ENCODE assay signal across 18 mouse cellular contexts in the genomic region with DNA sequence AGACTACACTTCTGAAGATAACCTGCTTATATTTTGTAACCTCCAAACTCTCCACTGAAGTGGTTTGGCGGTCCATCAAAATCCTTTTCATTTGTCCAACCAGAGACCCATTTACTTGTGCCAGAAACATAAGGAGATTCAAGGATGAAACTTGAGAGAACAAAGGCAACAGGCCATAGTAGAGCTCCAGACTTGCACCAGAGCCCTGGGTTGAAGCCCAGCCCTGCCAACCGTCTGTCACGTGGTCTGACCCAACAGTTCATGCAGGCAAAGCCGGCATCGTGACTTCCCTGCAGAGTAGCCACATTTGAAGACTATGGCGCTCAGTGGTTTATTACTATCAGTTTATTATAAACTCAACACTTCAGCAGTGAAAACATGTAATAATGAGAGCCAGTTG. TPM values are rescaled to one million over a fixed set of nuclear protein-coding genes. Genes with fewer than 3 reads are reported as not detected.
A peak's percentile ranks its signal among the peaks of the same experiment; 100 is the strongest.
DNase-seq lines count a peak whose midpoint lies in the region; ATAC-seq and TF ChIP-seq lines count a peak whose summit lies in the region.
"Had no signal": no experiment of that assay in that cellular context is flagged by ENCODE, and none has a peak within 500 bp of the region (broad histone marks: within the 10 kb centered on the region; RNA-seq: fewer than 3 reads in every experiment).

No protein-coding gene starts in this region.

- peak; percentile 26 to 58 for DNase-seq in cerebellum, postnatal 14 days
- DNase-seq in cerebellum, adult 9-11 months: no peak
- DNase-seq in heart, embryonic 10.5 days (ENCODE audit: low spot score): no peak
- DNase-seq in lung, postnatal 36 days: peak; percentile 30
- no peak for DNase-seq in lung, adult 2 months
- no peak for DNase-seq in thymus, postnatal 25 days
- DNase-seq: forebrain, postnatal 0 days; kidney, adult 11 months; layer of hippocampus, postnatal 36 days; liver, embryonic 13.5 days had no signal

- H3K36me3 ChIP-seq in heart, embryonic 13.5 days: no peaks in the 10 kb centered on the region
- no peaks in the 10 kb centered on the region for H3K36me3 ChIP-seq in heart, embryonic 10.5 days
- H3K36me3 ChIP-seq: embryonic facial prominence, embryonic 13.5 days; liver, embryonic 13.5 days had no signal

- no peak for TF ChIP-seq POLR2A in lung, adult 2 months (IDR thresholded peaks at IDR 0.05; ENCODE audit: borderline replicate concordance, extremely low read depth, low read depth, low read length)

- H3K9me3 ChIP-seq in heart, embryonic 13.5 days: no peaks in the 10 kb centered on the region
- H3K9me3 ChIP-seq in heart, embryonic 10.5 days: no peaks in the 10 kb centered on the region
- H3K9me3 ChIP-seq: embryonic facial prominence, embryonic 13.5 days; liver, embryonic 13.5 days had no signal

- no peaks in the 10 kb centered on the region for H3K27me3 ChIP-seq in heart, embryonic 13.5 days (replicated peaks)
- H3K27me3 ChIP-seq in heart, embryonic 10.5 days (ENCODE audit: insufficient read depth, poor library complexity, severe bottlenecking): no peaks in the 10 kb centered on the region
- H3K27me3 ChIP-seq: embryonic facial prominence, embryonic 13.5 days; liver, embryonic 13.5 days had no signal

- no peak for TF ChIP-seq CTCF in lung, adult 2 months (IDR thresholded peaks at IDR 0.05; ENCODE audit: insufficient read depth, low read length)

- peaks cover 91% of the 10 kb centered on the region for H3K4me1 ChIP-seq in heart, embryonic 13.5 days
- peaks cover 56% of the 10 kb centered on the region for H3K4me1 ChIP-seq in heart, embryonic 10.5 days
- peaks cover 4% of the 10 kb centered on the region for H3K4me1 ChIP-seq in lung, adult 2 months (ENCODE audit: control insufficient read depth, insufficient read depth, low read length)

- ATAC-seq in heart, embryonic 13.5 days (ENCODE audit: extremely low read depth, insufficient number of reproducible peaks, low FRiP score, low TSS enrichment): no peak
- ATAC-seq: forebrain, postnatal 0 days; hindbrain, embryonic 16.5 days had no signal

- H3K9ac ChIP-seq in heart, embryonic 13.5 days: no peak overlapping the region
- H3K9ac ChIP-seq: embryonic facial prominence, embryonic 13.5 days; forebrain, postnatal 0 days; liver, embryonic 13.5 days had no signal

- peak overlapping the region; percentile 53 for H3K27ac ChIP-seq in heart, embryonic 13.5 days (replicated peaks)
- no peak overlapping the region for H3K27ac ChIP-seq in heart, embryonic 10.5 days
- H3K27ac ChIP-seq: embryonic facial prominence, embryonic 13.5 days; kidney, postnatal 0 days; liver, embryonic 13.5 days had no signal

- no peak overlapping the region for H3K4me2 ChIP-seq in heart, embryonic 13.5 days
- H3K4me2 ChIP-seq: embryonic facial prominence, embryonic 13.5 days; liver, embryonic 13.5 days had no signal

- no peak overlapping the region for H3K4me3 ChIP-seq in heart, embryonic 13.5 days
- H3K4me3 ChIP-seq in heart, embryonic 10.5 days: no peak overlapping the region
- H3K4me3 ChIP-seq in lung, adult 2 months (replicated peaks; ENCODE audit: extremely low read depth, low read depth, low read length): no peak overlapping the region
- H3K4me3 ChIP-seq: embryonic facial prominence, embryonic 13.5 days; liver, embryonic 13.5 days had no signal

- WGBS in heart, embryonic 13.5 days: 79% methylated on average over 6 of the region's 6 CpGs
- WGBS in heart, embryonic 10.5 days: 84% methylated on average over 6 of the region's 6 CpGs
- WGBS in lung, adult 2 months: 59% methylated on average over 6 of the region's 6 CpGs

RNA-seq across cellular contexts. Expression of gene Acvr1, which starts 45.3 kb away (rescaled TPM):
- polyA plus RNA-seq in heart, embryonic 13.5 days (2015; fragmentation: Nextera tagmentation; extraction: Ambion mirVana): 9.2 and 9.8 TPM in 2 replicates
- polyA plus RNA-seq in heart, embryonic 10.5 days (2016; fragmentation: Nextera tagmentation; extraction: Ambion mirVana): 9.4 and 11.1 TPM in 2 replicates
- 5.0 and 9.7 TPM in 2 replicates for polyA plus RNA-seq in lung, adult 2 months (2012; rRNA removed)

RNA-seq across cellular contexts. Expression of gene Upp2, which starts 45.5 kb away (rescaled TPM):
- polyA plus RNA-seq in heart, embryonic 13.5 days (2015; fragmentation: Nextera tagmentation; extraction: Ambion mirVana): 6.4 and 7.6 TPM in 2 replicates
- 5.8 and 8.2 TPM in 2 replicates for polyA plus RNA-seq in heart, embryonic 10.5 days (2016; fragmentation: Nextera tagmentation; extraction: Ambion mirVana)
- 4.8 and 7.6 TPM in 2 replicates for polyA plus RNA-seq in lung, adult 2 months (2012; rRNA removed)

RNA-seq across cellular contexts. Expression of gene Gm17409, which starts 51.7 kb away (rescaled TPM):
- polyA plus RNA-seq in heart, embryonic 13.5 days (2015; fragmentation: Nextera tagmentation; extraction: Ambion mirVana): 0.15 TPM in 1 of 2 replicates, not detected in the other
- not detected in 2 replicates for polyA plus RNA-seq in heart, embryonic 10.5 days (2016; fragmentation: Nextera tagmentation; extraction: Ambion mirVana)
- polyA plus RNA-seq in lung, adult 2 months (2012; rRNA removed): not detected in 2 replicates
- polyA plus RNA-seq: cortical plate, adult 2 months; embryonic facial prominence, embryonic 13.5 days; forebrain, postnatal 0 days; heart, postnatal 0 days; hindbrain, embryonic 16.5 days; kidney, postnatal 0 days; liver, embryonic 13.5 days; lung, postnatal 0 days; midbrain, embryonic 16.5 days had no signal

Comparison
In these comparisons a context has a peak if more than half of its experiments do, and no peak if none do; other contexts are left out.
1. DNase-seq: peak in cerebellum, postnatal 14 days (2 of 2) and lung, postnatal 36 days (single experiment); none in cerebellum, adult 9-11 months (single experiment), heart, embryonic 10.5 days (single experiment), lung, adult 2 months (single experiment) and thymus, postnatal 25 days (single experiment).